Mouse (Mus musculus): ENCODE results near the gene Ltbp1. TPM values are rescaled to one million over a fixed set of nuclear protein-coding genes. Genes with fewer than 3 reads are reported as not detected.
A peak's percentile ranks its signal among the peaks of the same experiment; 100 is the strongest.

Ltbp1 gene
- polyA plus RNA-seq, 1 experiment from 2014 or later, result 1.6 TPM

GRCm38 (mm10) chr17:75107879-75108278 is 102.5 kb downstream of the Ltbp1 start:
- H3K4me1 ChIP-seq (ENCODE audit: control insufficient read depth, insufficient read depth, low read depth, low read length), result no peaks in the 10 kb centered on the region
- no peak; the same call in 1 of the 2 replicates for ATAC-seq
- no peaks in the 10 kb centered on the region for H3K9me3 ChIP-seq (ENCODE audit: control insufficient read depth, low read length)
- no peak overlapping the region for H3K9ac ChIP-seq (ENCODE audit: low read depth, low read length)
- no peak overlapping the region for H3K4me2 ChIP-seq (ENCODE audit: low read length)
- H3K27me3 ChIP-seq (replicated peaks; ENCODE audit: control insufficient read depth, insufficient read depth, low read length), result no peaks in the 10 kb centered on the region
- 43% methylated on average over 5 of the region's 5 CpGs for WGBS
- H3K36me3 ChIP-seq (ENCODE audit: control insufficient read depth, insufficient read depth, low read length), result no peaks in the 10 kb centered on the region
- H3K4me3 ChIP-seq (ENCODE audit: low read length), result no peak overlapping the region
- H3K27ac ChIP-seq (ENCODE audit: low read depth, low read length), result no peak overlapping the region

DNA sequence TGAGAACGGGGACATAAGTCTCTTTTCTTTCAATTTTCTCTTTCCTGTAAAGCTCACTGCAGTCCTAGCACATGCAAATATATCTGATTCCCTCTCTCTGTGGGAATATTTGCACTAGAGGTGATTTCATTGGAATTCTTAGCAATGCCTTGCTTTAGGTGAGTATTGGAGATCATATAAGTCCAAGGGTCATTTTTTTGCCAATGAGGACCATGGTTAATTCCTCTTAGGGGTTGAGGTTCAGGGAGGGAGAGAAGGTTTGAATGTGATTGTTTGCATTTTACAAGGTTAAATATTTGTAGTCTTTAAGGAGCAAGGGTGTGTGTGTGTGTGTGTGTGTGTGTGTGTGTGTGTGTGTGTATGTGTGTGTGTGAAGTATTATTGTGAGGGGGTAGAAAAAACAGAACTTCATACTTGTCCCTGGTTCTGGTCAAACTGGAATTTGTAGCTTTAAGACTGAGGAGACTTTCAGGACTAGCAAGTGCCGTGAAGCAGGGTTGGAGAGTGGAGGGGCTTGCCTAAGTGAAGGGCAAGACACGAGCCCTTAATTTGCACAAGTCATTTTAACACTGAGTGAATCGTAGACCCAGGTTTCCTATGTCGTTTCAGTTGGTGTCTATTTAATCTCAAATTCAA is 103.8 kb downstream of the Ltbp1 start:
- Histone ChIP-seq H3K4me1 (ENCODE audit: control insufficient read depth, insufficient read depth, low read depth, low read length) (no peaks in the 10 kb centered on the region), H3K27ac (ENCODE audit: low read depth, low read length) (no peak overlapping the region), H3K27me3 (replicated peaks; ENCODE audit: control insufficient read depth, insufficient read depth, low read length) (no peaks in the 10 kb centered on the region), H3K4me2 (ENCODE audit: low read length) (no peak overlapping the region), H3K9ac (ENCODE audit: low read depth, low read length) (no peak overlapping the region), H3K9me3 (ENCODE audit: control insufficient read depth, low read length) (no peaks in the 10 kb centered on the region), H3K36me3 (ENCODE audit: control insufficient read depth, insufficient read depth, low read length) (no peaks in the 10 kb centered on the region), H3K4me3 (ENCODE audit: low read length) (no peak overlapping the region)
- no peak for ATAC-seq
- WGBS, result 79% methylated on average over 5 of the region's 5 CpGs

DNA sequence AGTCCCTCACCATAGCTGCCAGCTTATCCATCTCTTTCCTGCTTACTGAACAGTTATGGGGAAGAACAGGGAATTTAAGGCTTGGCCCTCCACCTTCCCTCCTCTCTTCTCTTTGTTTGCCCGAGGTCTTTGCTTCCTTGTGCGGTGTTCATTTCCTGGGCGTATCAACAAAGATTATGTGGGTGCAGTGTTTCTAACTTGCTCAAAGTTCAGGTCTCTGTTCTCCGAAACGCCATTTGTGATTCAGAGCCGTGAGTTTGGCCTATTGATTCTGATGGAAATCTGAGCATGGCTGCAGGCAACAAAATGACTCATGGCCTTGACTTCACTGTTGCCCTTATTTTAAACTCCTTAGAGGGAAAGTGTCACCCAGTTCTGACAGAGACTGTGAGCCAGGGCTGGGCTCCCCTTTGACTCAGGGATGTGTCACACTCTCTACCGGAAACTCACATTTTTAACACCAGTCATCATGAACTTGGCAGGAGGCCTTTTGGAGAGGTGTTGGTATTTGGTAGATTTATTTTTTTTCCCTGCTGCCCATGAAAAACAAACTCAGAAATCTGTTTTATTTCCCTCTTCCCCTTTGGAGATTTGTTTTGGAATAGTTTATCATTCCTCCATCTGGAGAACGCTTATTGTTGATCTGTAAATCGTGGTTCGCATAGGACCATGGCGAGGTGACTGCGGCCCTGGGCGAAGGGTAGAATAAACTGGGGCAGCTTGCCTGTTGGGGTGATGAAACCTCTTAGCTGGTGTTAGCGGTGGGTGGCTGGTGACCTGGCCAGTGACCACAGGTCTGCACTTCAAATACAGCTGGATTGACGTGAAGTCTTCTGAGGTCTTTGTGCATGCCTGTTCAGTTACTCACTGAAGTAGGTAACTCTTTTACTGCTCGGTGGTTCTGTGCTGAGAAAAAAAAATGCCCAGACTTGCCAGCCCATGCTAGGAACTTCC is 105.2 kb downstream of the Ltbp1 start:
- no peak for ATAC-seq
- Histone ChIP-seq H3K4me2 (ENCODE audit: low read length) (no peak overlapping the region), H3K27ac (ENCODE audit: low read depth, low read length) (no peak overlapping the region), H3K4me1 (ENCODE audit: control insufficient read depth, insufficient read depth, low read depth, low read length) (no peaks in the 10 kb centered on the region), H3K36me3 (ENCODE audit: control insufficient read depth, insufficient read depth, low read length) (no peaks in the 10 kb centered on the region), H3K9ac (ENCODE audit: low read depth, low read length) (no peak overlapping the region), H3K27me3 (replicated peaks; ENCODE audit: control insufficient read depth, insufficient read depth, low read length) (no peaks in the 10 kb centered on the region), H3K4me3 (ENCODE audit: low read length) (no peak overlapping the region), H3K9me3 (ENCODE audit: control insufficient read depth, low read length) (no peaks in the 10 kb centered on the region)
- 91% methylated on average over 16 of the region's 16 CpGs for WGBS

GRCm38 (mm10) chr17:75115594-75115993 is 110.2 kb downstream of the Ltbp1 start:
- H3K9me3 ChIP-seq (ENCODE audit: control insufficient read depth, low read length), result no peaks in the 10 kb centered on the region
- H3K27me3 ChIP-seq (replicated peaks; ENCODE audit: control insufficient read depth, insufficient read depth, low read length), result no peaks in the 10 kb centered on the region
- no peaks in the 10 kb centered on the region for H3K4me1 ChIP-seq (ENCODE audit: control insufficient read depth, insufficient read depth, low read depth, low read length)
- H3K36me3 ChIP-seq (ENCODE audit: control insufficient read depth, insufficient read depth, low read length), result no peaks in the 10 kb centered on the region
- H3K4me2 ChIP-seq (ENCODE audit: low read length), result no peak overlapping the region
- no peak for ATAC-seq
- no peak overlapping the region for H3K4me3 ChIP-seq (ENCODE audit: low read length)
- WGBS, result 75% methylated on average over 8 of the region's 8 CpGs
- no peak overlapping the region for H3K9ac ChIP-seq (ENCODE audit: low read depth, low read length)
- no peak overlapping the region for H3K27ac ChIP-seq (ENCODE audit: low read depth, low read length)

- ATAC-seq, result no peak
- Histone ChIP-seq H3K27ac (ENCODE audit: low read depth, low read length) (no peak overlapping the region), H3K9ac (ENCODE audit: low read depth, low read length) (no peak overlapping the region), H3K4me2 (ENCODE audit: low read length) (no peak overlapping the region), H3K36me3 (ENCODE audit: control insufficient read depth, insufficient read depth, low read length) (no peaks in the 10 kb centered on the region), H3K9me3 (ENCODE audit: control insufficient read depth, low read length) (no peaks in the 10 kb centered on the region), H3K4me3 (ENCODE audit: low read length) (no peak overlapping the region), H3K27me3 (replicated peaks; ENCODE audit: control insufficient read depth, insufficient read depth, low read length) (no peaks in the 10 kb centered on the region), H3K4me1 (ENCODE audit: control insufficient read depth, insufficient read depth, low read depth, low read length) (no peaks in the 10 kb centered on the region)
- 93% methylated on average over 3 of the region's 3 CpGs for WGBS
These were observed 113.5 kb downstream of the Ltbp1 start for GRCm38 (mm10) chr17:75118896-75119295.

DNA sequence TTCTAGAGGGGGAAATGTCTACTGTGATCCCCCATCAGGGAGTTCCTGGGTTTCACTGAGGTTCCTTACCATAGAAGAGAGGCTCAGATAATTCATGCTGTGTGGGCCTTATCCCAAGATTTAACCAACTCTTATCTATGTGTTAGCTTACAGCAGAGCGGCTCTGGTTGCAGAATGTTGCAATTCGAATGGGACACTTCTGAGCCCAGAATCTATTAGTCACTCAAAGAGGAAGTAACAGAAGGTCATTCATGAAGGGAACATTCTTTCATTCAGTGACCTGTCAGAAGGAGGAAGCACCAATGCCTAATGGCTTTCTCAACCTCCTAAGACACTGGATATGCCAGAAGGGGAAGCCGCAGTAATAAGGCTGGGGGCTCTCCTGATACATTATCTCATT is 114.1 kb downstream of the Ltbp1 start:
- Histone ChIP-seq H3K4me1 (ENCODE audit: control insufficient read depth, insufficient read depth, low read depth, low read length) (no peaks in the 10 kb centered on the region), H3K36me3 (ENCODE audit: control insufficient read depth, insufficient read depth, low read length) (no peaks in the 10 kb centered on the region), H3K4me2 (ENCODE audit: low read length) (no peak overlapping the region), H3K4me3 (ENCODE audit: low read length) (no peak overlapping the region), H3K27ac (ENCODE audit: low read depth, low read length) (no peak overlapping the region), H3K9ac (ENCODE audit: low read depth, low read length) (no peak overlapping the region), H3K9me3 (ENCODE audit: control insufficient read depth, low read length) (no peaks in the 10 kb centered on the region), H3K27me3 (replicated peaks; ENCODE audit: control insufficient read depth, insufficient read depth, low read length) (no peaks in the 10 kb centered on the region)
- 70% methylated on average over 3 of the region's 3 CpGs for WGBS
- peak; percentile 54 for ATAC-seq

GRCm38 (mm10) chr17:75120071-75120470 is 114.7 kb downstream of the Ltbp1 start:
- Histone ChIP-seq H3K4me1 (ENCODE audit: control insufficient read depth, insufficient read depth, low read depth, low read length) (no peaks in the 10 kb centered on the region), H3K27ac (ENCODE audit: low read depth, low read length) (no peak overlapping the region), H3K27me3 (replicated peaks; ENCODE audit: control insufficient read depth, insufficient read depth, low read length) (no peaks in the 10 kb centered on the region), H3K9me3 (ENCODE audit: control insufficient read depth, low read length) (no peaks in the 10 kb centered on the region), H3K36me3 (ENCODE audit: control insufficient read depth, insufficient read depth, low read length) (no peaks in the 10 kb centered on the region), H3K4me3 (ENCODE audit: low read length) (no peak overlapping the region), H3K4me2 (ENCODE audit: low read length) (no peak overlapping the region), H3K9ac (ENCODE audit: low read depth, low read length) (no peak overlapping the region)
- no peak for ATAC-seq
- 59% methylated on average over 6 of the region's 6 CpGs for WGBS

DNA sequence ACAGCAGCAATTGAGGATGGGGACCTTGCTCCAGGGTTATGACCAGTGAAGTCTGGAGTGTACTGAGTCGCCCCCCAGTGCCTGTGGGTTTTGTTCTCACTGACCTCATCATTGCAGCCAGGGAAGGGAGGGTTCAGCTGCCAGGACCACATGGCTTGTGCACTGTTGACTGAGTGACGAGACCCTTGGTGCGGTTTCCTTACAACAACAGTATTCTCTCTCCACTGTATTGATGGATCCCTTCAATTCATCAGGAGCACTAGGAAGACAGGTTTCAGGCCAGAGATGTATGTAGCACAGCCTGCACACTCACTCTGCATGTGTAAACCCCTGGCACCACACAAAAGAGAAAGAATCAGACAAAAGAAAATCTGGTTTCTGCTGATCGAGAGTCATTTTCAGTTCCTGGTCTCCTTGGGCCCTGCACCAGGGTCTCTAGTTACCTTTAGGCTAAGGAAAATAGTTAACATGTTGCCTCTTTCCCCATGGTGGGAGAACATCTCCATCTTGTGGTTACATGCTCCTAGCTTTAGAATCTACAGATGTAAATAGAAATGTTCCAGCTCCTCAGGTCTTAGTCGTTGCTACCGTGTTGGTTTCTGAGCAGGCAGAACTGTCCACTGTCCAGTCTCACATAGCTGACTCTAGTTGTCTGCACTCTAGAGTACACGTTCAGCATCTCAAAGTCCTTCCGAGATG is 117.4 kb downstream of the Ltbp1 start:
- no peaks in the 10 kb centered on the region for H3K4me1 ChIP-seq (ENCODE audit: control insufficient read depth, insufficient read depth, low read depth, low read length)
- no peaks in the 10 kb centered on the region for H3K9me3 ChIP-seq (ENCODE audit: control insufficient read depth, low read length)
- 74% methylated on average over 8 of the region's 8 CpGs for WGBS
- no peaks in the 10 kb centered on the region for H3K36me3 ChIP-seq (ENCODE audit: control insufficient read depth, insufficient read depth, low read length)
- no peak overlapping the region for H3K4me3 ChIP-seq (ENCODE audit: low read length)
- H3K27ac ChIP-seq (ENCODE audit: low read depth, low read length), result no peak overlapping the region
- H3K4me2 ChIP-seq (ENCODE audit: low read length), result no peak overlapping the region
- 0 out of 2 replicates have a peak, but pooled peaks have one; percentile 11 for ATAC-seq
- no peak overlapping the region for H3K9ac ChIP-seq (ENCODE audit: low read depth, low read length)
- H3K27me3 ChIP-seq (replicated peaks; ENCODE audit: control insufficient read depth, insufficient read depth, low read length), result no peaks in the 10 kb centered on the region

All from hindbrain, embryonic 16.5 days (tissue).